Mouse (Mus musculus): ENCODE measurements around the gene Maml3. TPM values are rescaled to one million over a fixed set of nuclear protein-coding genes. Genes with fewer than 3 reads are reported as not detected.

The Maml3 gene
- total RNA-seq (2021) = 1 to 10 TPM; 8.7 to 9.8 TPM
- long read RNA-seq, experiment 1, partial matches to known transcripts = 1 of 3 reads
- long read RNA-seq, experiment 1, other reads (novel, unspliced or antisense) = 1 of 3 reads
- long read RNA-seq, experiment 2, partial matches to known transcripts = 2 of 4 reads
- long read RNA-seq, experiment 2, other reads (novel, unspliced or antisense) = 2 of 4 reads

DNA sequence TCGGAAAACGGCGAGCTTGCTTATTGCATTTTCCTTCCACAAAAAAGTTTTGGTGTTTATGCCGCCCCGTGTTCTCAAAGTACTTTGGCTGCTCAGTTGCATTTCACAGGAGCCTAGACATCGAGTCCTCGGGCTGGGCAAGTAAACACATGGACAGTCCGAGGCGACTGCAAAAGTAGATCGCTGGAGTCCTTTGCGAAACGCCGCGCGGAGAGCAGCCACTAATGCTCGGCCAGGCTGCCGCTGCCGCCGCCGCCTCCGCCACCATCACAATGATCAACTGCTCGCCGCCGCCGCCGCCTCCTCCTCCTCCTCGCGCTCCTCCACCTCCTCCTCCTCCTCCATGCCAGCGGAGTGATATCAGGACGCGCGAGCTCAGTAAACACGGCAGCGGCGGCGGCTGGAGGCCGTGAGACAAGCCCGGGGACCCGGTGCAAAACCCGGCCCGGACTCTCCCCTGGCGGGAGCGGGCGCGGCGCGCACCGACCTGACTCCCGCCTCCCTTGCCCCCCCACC is at the start of gene Maml3:
Gene Maml3 (minus strand): TSS at position 441 of the 516 bp plus-strand sequence.
- H3K27ac ChIP-seq = peak within 1 kb of the TSS; percentile 89
- DNase-seq (ENCODE audit: low spot score in 2 of 2) = peak; percentile 76 to 78
- peak within 1 kb of the TSS; percentile 87 for H3K4me3 ChIP-seq
- TF ChIP-seq CTCF (conservative IDR thresholded peaks at IDR 0.05) = 0 out of 2 replicates have a peak, but pooled peaks have one; percentile 11

DNA sequence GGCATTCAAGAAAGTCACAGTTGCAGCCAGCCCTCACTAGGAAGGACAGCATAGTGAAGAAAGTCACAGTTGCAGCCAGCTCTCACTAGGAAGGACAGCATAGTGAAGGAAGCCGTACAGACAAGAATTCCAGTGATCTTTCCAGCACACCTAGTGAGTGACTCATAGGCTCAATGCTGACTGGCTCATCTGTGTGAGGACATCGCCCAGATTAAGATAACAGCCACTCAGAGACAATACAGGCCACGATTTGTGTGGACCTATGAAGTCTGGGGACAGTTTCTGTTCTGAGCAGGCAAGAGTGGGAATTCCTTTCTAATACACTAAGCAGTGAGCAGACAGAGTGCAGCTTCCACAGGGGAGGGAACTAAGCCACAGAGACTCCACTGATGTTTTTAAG is 46.3 kb upstream of the Maml3 start:
- H3K27ac ChIP-seq = no peak overlapping the region
- no peak for TF ChIP-seq CTCF (conservative IDR thresholded peaks at IDR 0.05)
- H3K4me3 ChIP-seq = no peak overlapping the region
- DNase-seq (ENCODE audit: low spot score in 2 of 2) = no peak

DNA sequence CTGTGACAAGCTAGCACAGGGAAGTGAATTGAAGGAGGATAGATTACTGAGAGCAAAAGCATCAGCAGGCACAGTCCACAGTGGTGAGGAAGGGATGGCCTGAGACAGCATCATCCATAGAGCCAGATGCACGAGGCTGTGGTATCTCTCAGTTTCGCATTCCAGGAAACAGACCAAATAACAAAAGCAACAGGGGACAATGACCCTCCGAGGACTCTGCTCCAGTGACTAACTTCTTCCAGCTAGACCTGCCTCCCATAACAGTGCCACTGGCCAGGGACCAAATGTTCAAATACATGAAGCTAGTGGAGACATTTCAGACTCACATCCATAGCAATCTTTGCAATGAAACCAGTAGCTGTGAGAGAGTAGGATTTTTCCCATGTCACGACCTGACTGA is 43.4 kb upstream of the Maml3 start:
- TF ChIP-seq CTCF (conservative IDR thresholded peaks at IDR 0.05) = no peak
- Histone ChIP-seq H3K27ac (no peak overlapping the region), H3K4me3 (no peak overlapping the region)
- DNase-seq (ENCODE audit: low spot score in 2 of 2) = no peak

GRCm38 (mm10) chr3:52144776-52145460 is 40.0 kb upstream of the Maml3 start:
- no peak overlapping the region for H3K4me3 ChIP-seq
- DNase-seq (ENCODE audit: low spot score in 2 of 2) = no peak
- H3K27ac ChIP-seq = no peak overlapping the region
- TF ChIP-seq CTCF (conservative IDR thresholded peaks at IDR 0.05) = no peak

DNA sequence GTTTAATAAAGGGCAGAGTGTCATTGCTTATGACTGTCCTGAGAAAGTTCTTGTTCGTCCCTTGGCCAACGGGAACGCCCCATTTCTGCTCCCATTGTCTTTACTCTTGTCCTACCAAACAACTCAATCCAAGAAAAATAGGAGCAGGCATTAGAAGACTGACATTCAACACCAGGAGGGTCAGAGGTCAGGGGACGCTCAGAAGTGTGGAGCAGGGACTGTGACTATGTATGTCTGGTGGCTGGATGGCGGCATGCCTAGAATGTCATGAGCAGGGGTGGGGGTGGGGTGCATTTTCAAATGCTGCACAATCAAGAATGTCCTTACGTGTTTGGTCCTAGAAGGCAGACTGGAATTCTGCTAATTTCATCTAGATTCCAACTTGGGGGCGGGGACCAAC is 38.1 kb upstream of the Maml3 start:
- no peak overlapping the region for H3K4me3 ChIP-seq
- TF ChIP-seq CTCF (conservative IDR thresholded peaks at IDR 0.05) = no peak
- H3K27ac ChIP-seq = no peak overlapping the region
- no peak for DNase-seq (ENCODE audit: low spot score in 2 of 2)

GRCm38 (mm10) chr3:52140162-52140561 is 35.3 kb upstream of the Maml3 start:
- TF ChIP-seq CTCF (conservative IDR thresholded peaks at IDR 0.05) = no peak
- Histone ChIP-seq H3K27ac (peak overlapping the region; percentile 47), H3K4me3 (no peak overlapping the region; the same call in 1 of the 2 replicates)
- peak; percentile 42 to 60 for DNase-seq (ENCODE audit: low spot score in 2 of 2)

DNA sequence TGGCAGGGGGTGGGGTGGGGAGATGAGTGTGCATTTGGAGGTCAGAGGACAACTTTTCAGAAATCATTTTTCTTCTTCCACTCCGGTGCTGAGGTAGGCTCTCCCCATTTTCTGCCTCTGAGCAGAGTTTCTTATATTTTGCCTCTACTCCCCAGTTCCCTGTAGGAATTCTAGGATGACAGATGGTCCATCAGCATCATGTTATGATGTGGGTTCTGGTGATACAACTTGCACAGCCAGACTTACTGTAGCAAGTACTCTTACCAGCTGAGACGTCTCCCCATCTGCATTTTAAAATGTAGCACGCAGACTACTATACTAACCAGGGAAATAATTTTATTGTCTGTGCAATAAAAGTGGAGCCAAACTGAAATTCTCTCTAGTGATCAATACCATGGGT is 20.5 kb upstream of the Maml3 start:
- TF ChIP-seq CTCF (conservative IDR thresholded peaks at IDR 0.05) = no peak
- peak in 1 of 2 experiments; percentile 57 for DNase-seq (ENCODE audit: low spot score in 2 of 2)
- Histone ChIP-seq H3K4me3 (no peak overlapping the region), H3K27ac (no peak overlapping the region)

DNA sequence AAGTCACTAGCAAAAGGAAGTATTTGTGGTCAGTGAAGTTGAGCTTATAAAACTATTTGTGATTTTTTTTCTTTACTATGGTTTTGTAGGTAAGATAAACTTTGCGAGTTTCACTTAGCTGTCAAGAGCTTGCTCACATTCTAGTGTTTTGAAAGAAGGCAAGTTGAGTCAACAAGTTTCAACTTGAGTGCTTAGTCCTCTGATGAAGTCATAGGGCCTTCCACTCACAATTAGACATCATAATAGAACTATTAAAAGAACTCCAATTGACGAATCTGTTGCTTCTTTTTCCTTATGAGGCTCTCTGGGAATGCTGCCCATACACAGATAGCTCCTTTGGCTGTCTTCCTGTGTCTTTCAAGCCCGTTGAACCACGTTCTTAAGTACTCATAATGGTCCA is 16.0 kb upstream of the Maml3 start:
- no peak for DNase-seq (ENCODE audit: low spot score in 2 of 2)
- Histone ChIP-seq H3K4me3 (no peak overlapping the region), H3K27ac (no peak overlapping the region)
- no peak for TF ChIP-seq CTCF (conservative IDR thresholded peaks at IDR 0.05)

DNA sequence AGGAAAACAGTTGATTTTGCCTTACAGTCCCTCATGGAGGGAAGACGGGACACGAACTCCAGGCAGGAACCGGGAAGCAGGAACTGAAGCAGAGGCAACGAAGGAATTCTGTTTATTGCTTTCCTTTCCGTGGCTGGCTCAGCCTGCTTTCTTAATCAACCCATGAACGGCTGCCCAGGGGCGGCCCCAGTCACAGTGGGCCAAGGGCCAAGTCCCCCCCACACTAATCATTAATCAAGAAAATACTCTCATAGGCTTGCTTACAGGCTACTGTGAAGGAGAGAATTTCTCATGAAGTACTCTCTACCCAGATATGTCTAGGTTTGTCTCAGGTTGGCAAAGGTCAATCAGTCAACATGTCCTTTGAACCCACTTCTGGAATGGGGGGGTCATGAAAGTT is 14.3 kb upstream of the Maml3 start:
- Histone ChIP-seq H3K4me3 (no peak overlapping the region), H3K27ac (no peak overlapping the region)
- TF ChIP-seq CTCF (conservative IDR thresholded peaks at IDR 0.05) = no peak
- no peak for DNase-seq (ENCODE audit: low spot score in 2 of 2)

GRCm38 (mm10) chr3:52115421-52115820 is 10.5 kb upstream of the Maml3 start:
- Histone ChIP-seq H3K4me3 (no peak overlapping the region), H3K27ac (no peak overlapping the region)
- no peak for DNase-seq (ENCODE audit: low spot score in 2 of 2)
- no peak for TF ChIP-seq CTCF (conservative IDR thresholded peaks at IDR 0.05)

- no peak for DNase-seq (ENCODE audit: low spot score in 2 of 2)
- TF ChIP-seq CTCF (conservative IDR thresholded peaks at IDR 0.05) = no peak
- H3K27ac ChIP-seq = no peak overlapping the region
- no peak overlapping the region for H3K4me3 ChIP-seq
Observed at GRCm38 (mm10) chr3:52108027-52108426, 3.2 kb upstream of the Maml3 start.

DNA sequence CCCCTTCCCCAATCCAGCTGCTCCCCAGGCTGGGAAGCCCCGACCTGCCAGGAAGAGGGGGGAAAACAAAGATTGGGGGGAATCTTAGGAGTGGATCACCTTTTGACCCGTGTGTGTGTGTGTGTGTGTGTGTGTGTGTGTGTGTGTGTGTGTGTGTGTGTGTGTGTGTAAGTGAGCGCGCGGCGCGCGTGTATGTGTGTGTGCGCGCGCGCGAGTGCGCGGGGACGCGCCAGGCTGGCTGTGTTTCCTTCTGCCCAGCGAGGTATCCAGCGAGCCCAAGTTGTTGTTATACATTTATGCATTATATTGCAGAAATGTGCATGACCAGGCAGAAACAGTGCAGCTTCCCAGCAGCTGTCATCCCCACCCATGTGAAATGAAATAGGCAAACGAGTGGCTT is 280 bp upstream of the Maml3 start:
- TF ChIP-seq CTCF (conservative IDR thresholded peaks at IDR 0.05) = no peak
- peak in 1 of 2 experiments; percentile 15 for DNase-seq (ENCODE audit: low spot score in 2 of 2)
- peak overlapping the region; percentile 89; the same call in 1 of the 2 replicates for H3K27ac ChIP-seq

GRCm38 (mm10) chr3:52104208-52104607 is 668 bp downstream of the Maml3 start:
- no peak for DNase-seq (ENCODE audit: low spot score in 2 of 2)
- H3K4me3 ChIP-seq = peak overlapping the region; percentile 87
- TF ChIP-seq CTCF (conservative IDR thresholded peaks at IDR 0.05) = no peak
- peak overlapping the region; percentile 89 for H3K27ac ChIP-seq

More for the DNA sequence above, 280 bp upstream of the Maml3 start:
- H3K4me3 ChIP-seq = peak overlapping the region; percentile 87
